In the genomic region with DNA sequence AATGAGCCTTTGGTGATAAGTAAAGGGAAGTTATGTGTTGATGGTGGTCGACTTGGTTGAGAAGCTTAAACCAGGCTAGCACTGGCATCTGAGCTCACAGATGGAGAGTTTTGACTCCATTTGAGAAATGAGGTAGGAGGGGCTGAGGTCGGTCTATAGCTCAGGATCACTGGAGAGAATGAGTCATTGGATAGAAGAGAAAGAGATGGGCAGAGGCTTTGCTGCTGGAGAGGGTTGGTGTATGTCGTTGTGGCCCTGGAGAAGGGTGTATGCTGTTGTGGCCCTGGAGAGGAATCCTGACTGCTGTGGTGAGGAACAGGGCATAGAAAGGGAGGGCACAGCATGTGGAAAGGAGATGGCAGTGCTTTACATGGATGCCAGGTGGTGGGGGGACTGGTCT, we compare ENCODE assay signal across 13 mouse cellular contexts. TPM values are rescaled to one million over a fixed set of nuclear protein-coding genes. Genes with fewer than 3 reads are reported as not detected.
"Had no signal": no experiment of that assay in that cellular context is flagged by ENCODE, and none has a peak within 500 bp of the region (broad histone marks: within the 10 kb centered on the region; RNA-seq: fewer than 3 reads in every experiment).

No protein-coding gene starts in this region.

- H3K27ac ChIP-seq: left cerebral cortex, adult 2 months; limb, embryonic 15.5 days; liver, embryonic 12.5 days; macrophage; midbrain, embryonic 15.5 days; neural tube, embryonic 12.5 days had no signal

- DNase-seq: kidney, adult 8-10 months; lung, embryonic 14.5 days; lung, postnatal 14 days; right cerebral cortex, postnatal 14 days; thymus, postnatal 36 days had no signal

- H3K9ac ChIP-seq: limb, embryonic 15.5 days; liver, embryonic 12.5 days; lung, embryonic 14.5 days; midbrain, embryonic 15.5 days; neural tube, embryonic 12.5 days had no signal

- H3K4me2 ChIP-seq: limb, embryonic 15.5 days; liver, embryonic 12.5 days; lung, embryonic 14.5 days; midbrain, embryonic 15.5 days; neural tube, embryonic 12.5 days had no signal

- ATAC-seq: liver, embryonic 12.5 days; midbrain, embryonic 15.5 days had no signal

- H3K4me3 ChIP-seq: left cerebral cortex, adult 2 months; limb, embryonic 15.5 days; liver, embryonic 12.5 days; midbrain, embryonic 15.5 days; neural tube, embryonic 12.5 days had no signal

- H3K9me3 ChIP-seq: limb, embryonic 15.5 days; midbrain, embryonic 15.5 days; neural tube, embryonic 12.5 days had no signal

- H3K27me3 ChIP-seq: limb, embryonic 15.5 days; liver, embryonic 12.5 days; midbrain, embryonic 15.5 days; neural tube, embryonic 12.5 days had no signal

RNA-seq across cellular contexts. Expression of a gene that starts 36.5 kb away (rescaled TPM):
- total RNA-seq: monocyte, adult 5-6 weeks; neutrophil, adult 5-6 weeks had no signal
